In genomic region chr16:38132210-38132609, GRCm38 (mm10) we compare ENCODE assay signal across 12 mouse cellular contexts. TPM values are rescaled to one million over a fixed set of nuclear protein-coding genes. Genes with fewer than 3 reads are reported as not detected.
DNase-seq lines count a peak whose midpoint lies in the region; ATAC-seq and TF ChIP-seq lines count a peak whose summit lies in the region.
"Had no signal": no experiment of that assay in that cellular context is flagged by ENCODE, and none has a peak within 500 bp of the region (broad histone marks: within the 10 kb centered on the region; RNA-seq: fewer than 3 reads in every experiment).

No protein-coding gene starts in this region.

- ATAC-seq in kidney, embryonic 15.5 days (replicated peaks; ENCODE audit: low FRiP score) = peak; percentile 64; the same call in 1 of the 2 replicates
- ATAC-seq in cerebellum, adult (ENCODE audit: insufficient number of reproducible peaks, low FRiP score, low TSS enrichment) = no peak

- H3K27ac ChIP-seq in gastrocnemius, adult 2 months = peak overlapping the region; percentile 35
- H3K27ac ChIP-seq in kidney, embryonic 15.5 days = peak overlapping the region; percentile 81
- H3K27ac ChIP-seq in spleen, adult 2 months (ENCODE audit: insufficient read depth, low read length) = peak overlapping the region; percentile 1; the same call in 1 of the 2 replicates

- H3K9me3 ChIP-seq in kidney, embryonic 15.5 days (replicated peaks) = no peaks in the 10 kb centered on the region

- TF ChIP-seq CTCF in gastrocnemius, adult 2 months (IDR thresholded peaks at IDR 0.05) = no peak
- no peak for TF ChIP-seq CTCF in spleen, adult 2 months (IDR thresholded peaks at IDR 0.05; ENCODE audit: extremely low read depth, insufficient read depth, insufficient read length, insufficient replicate concordance)

- H3K4me1 ChIP-seq in kidney, embryonic 15.5 days = peaks cover 36% of the 10 kb centered on the region
- H3K4me1 ChIP-seq in spleen, adult 2 months (ENCODE audit: control insufficient read depth, insufficient read depth, insufficient read length) = peaks cover 5% of the 10 kb centered on the region

- WGBS in kidney, embryonic 15.5 days = 45% methylated on average over 7 of the region's 7 CpGs
- 50% methylated on average over 7 of the region's 7 CpGs for WGBS in spleen, adult 2 months

- no peaks in the 10 kb centered on the region for H3K27me3 ChIP-seq in kidney, embryonic 15.5 days
- no peaks in the 10 kb centered on the region for H3K27me3 ChIP-seq in spleen, adult 2 months (ENCODE audit: control insufficient read depth, insufficient read depth, low read length)

- no peak for TF ChIP-seq POLR2A in spleen, adult 2 months (IDR thresholded peaks at IDR 0.05; ENCODE audit: low read depth, low read length)

- DNase-seq in gastrocnemius, adult 2 months = no peak
- no peak for DNase-seq in gastrocnemius, postnatal 10 days
- no peak for DNase-seq in kidney, postnatal 14 days
- no peak for DNase-seq in spleen, adult 2 months (ENCODE audit: low read depth in 1 of 2, low spot score in 2 of 2)
- no peak for DNase-seq in spleen, postnatal 14 days (ENCODE audit: low spot score in 2 of 2)
- no peak for DNase-seq in thymus, postnatal 14 days
- DNase-seq: kidney, adult 11 months; left cerebral cortex, postnatal 4 days; right cerebral cortex, adult 18-20 months had no signal

- peak overlapping the region; percentile 31 for H3K4me3 ChIP-seq in gastrocnemius, adult 2 months
- 0 out of 2 replicates have a peak overlapping the region, but pooled peaks have one; percentile 5 for H3K4me3 ChIP-seq in kidney, embryonic 15.5 days (replicated peaks)
- peak overlapping the region; percentile 46; the same call in 1 of the 2 replicates for H3K4me3 ChIP-seq in spleen, adult 2 months (ENCODE audit: extremely low read depth, insufficient read depth, insufficient read length)
- H3K4me3 ChIP-seq: myocyte had no signal

- intact Hi-C loops in gastrocnemius, adult 2 months (cut with DNase I) = no loop called here

- peaks cover 6% of the 10 kb centered on the region; the same call in 1 of the 2 replicates for H3K36me3 ChIP-seq in kidney, embryonic 15.5 days
- no peaks in the 10 kb centered on the region for H3K36me3 ChIP-seq in spleen, adult 2 months (ENCODE audit: control insufficient read depth, insufficient read depth, low read length)

- peak overlapping the region; percentile 39 for H3K4me2 ChIP-seq in kidney, embryonic 15.5 days

- no peak overlapping the region for H3K9ac ChIP-seq in kidney, embryonic 15.5 days

RNA-seq across cellular contexts. Expression of gene Gsk3b, which starts 43.4 kb away (rescaled TPM):
- total RNA-seq in gastrocnemius, adult 2 months (2021) = 10 to 100 TPM; 60.7 to 67.3 TPM
- total RNA-seq in gastrocnemius, postnatal 10 days (2021) = 10 to 100 TPM; 58.8 to 65.8 TPM
- 58.4 and 60.0 TPM in 2 replicates for polyA plus RNA-seq in kidney, embryonic 15.5 days (2015; fragmentation: Nextera tagmentation; extraction: Ambion mirVana)
- polyA plus RNA-seq in spleen, adult 2 months (2012; rRNA removed) = 7.3 and 9.7 TPM in 2 replicates

Comparison
In these comparisons a context has a peak if more than half of its experiments do, and no peak if none do; other contexts are left out.
1. H3K27ac ChIP-seq: peak in every context shown above with its lines; median percentile 81 in kidney, embryonic 15.5 days; 35 in gastrocnemius, adult 2 months; 1 in spleen, adult 2 months.